Mouse (Mus musculus) urinary bladder, adult 2 months (tissue): ENCODE measurements around the gene Etnk1. TPM values are rescaled to one million over a fixed set of nuclear protein-coding genes. Genes with fewer than 3 reads are reported as not detected.

ENCODE experiments used
- DNase-seq: peaks from one replicate; pipeline ENCODE4 v3.0.0; 2022; ENCODE audit warnings: low spot score
- polyA plus RNA-seq: library from polyadenylated mRNA; depleted of rRNA; stranded (reverse); fragments of >200 nt; gene quantifications from 2 replicates; pipeline ENCODE4 v1.2.3, GENCODE M21; 2012

The Etnk1 gene
- polyA plus RNA-seq, 1 experiment: 57.4 TPM

GRCm38 (mm10) chr6:143219347-143219746, 52.3 kb downstream of the Etnk1 start:
- DNase-seq: no peak

- no peak for DNase-seq
Observed at GRCm38 (mm10) chr6:143221245-143221644, 54.2 kb downstream of the Etnk1 start.

GRCm38 (mm10) chr6:143224057-143224456, 57.0 kb downstream of the Etnk1 start:
- no peak for DNase-seq

GRCm38 (mm10) chr6:143224885-143225284, 57.9 kb downstream of the Etnk1 start:
- no peak for DNase-seq

GRCm38 (mm10) chr6:143228696-143229095, 61.7 kb downstream of the Etnk1 start:
- no peak for DNase-seq

- DNase-seq: no peak
Observed at GRCm38 (mm10) chr6:143229906-143230305, 62.9 kb downstream of the Etnk1 start.

- DNase-seq: no peak
Observed at GRCm38 (mm10) chr6:143230888-143231287, 63.9 kb downstream of the Etnk1 start.

- no peak for DNase-seq
Observed at GRCm38 (mm10) chr6:143232718-143233117, 65.7 kb downstream of the Etnk1 start.

GRCm38 (mm10) chr6:143234868-143235267, 67.8 kb downstream of the Etnk1 start:
- no peak for DNase-seq

GRCm38 (mm10) chr6:143239362-143240074, 72.5 kb downstream of the Etnk1 start:
- no peak for DNase-seq

GRCm38 (mm10) chr6:143243191-143243590, 76.2 kb downstream of the Etnk1 start:
- no peak for DNase-seq

GRCm38 (mm10) chr6:143257921-143258320, 90.9 kb downstream of the Etnk1 start:
- DNase-seq: no peak

- DNase-seq: no peak
Observed at GRCm38 (mm10) chr6:143259169-143259629, 92.2 kb downstream of the Etnk1 start.

- no peak for DNase-seq
Observed at GRCm38 (mm10) chr6:143259870-143260559, 93.0 kb downstream of the Etnk1 start.

GRCm38 (mm10) chr6:143260560-143261288, 93.7 kb downstream of the Etnk1 start:
- DNase-seq: no peak

- no peak for DNase-seq
Observed at GRCm38 (mm10) chr6:143261289-143261665, 94.3 kb downstream of the Etnk1 start.

GRCm38 (mm10) chr6:143265482-143265881, 98.5 kb downstream of the Etnk1 start:
- DNase-seq: no peak

GRCm38 (mm10) chr6:143279222-143279621, 112.2 kb downstream of the Etnk1 start:
- no peak for DNase-seq
